In the genomic region with DNA sequence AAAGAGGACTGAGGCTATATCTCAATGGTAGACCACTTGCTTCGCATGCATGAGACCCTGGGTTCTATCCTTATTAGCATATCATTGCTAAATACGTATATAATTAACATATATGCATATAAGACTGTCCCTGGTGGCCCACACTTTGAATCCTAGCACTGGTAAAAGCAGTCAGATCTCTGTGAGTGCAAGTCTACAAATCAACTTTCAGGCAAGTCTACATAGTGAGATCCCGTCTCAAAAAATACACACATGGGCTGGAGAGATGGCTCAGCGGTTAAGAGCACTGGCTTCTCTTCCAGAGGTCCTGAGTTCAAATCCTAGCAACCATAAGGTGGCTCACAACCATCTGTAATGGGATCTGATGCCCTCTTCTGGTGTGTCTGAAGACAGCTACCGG, we compare ENCODE assay signal across 9 mouse cellular contexts. TPM values are rescaled to one million over a fixed set of nuclear protein-coding genes. Genes with fewer than 3 reads are reported as not detected.
DNase-seq lines count a peak whose midpoint lies in the region; ATAC-seq and TF ChIP-seq lines count a peak whose summit lies in the region.
"Had no signal": no experiment of that assay in that cellular context is flagged by ENCODE, and none has a peak within 500 bp of the region (broad histone marks: within the 10 kb centered on the region; RNA-seq: fewer than 3 reads in every experiment).

No protein-coding gene starts in this region.

- DNase-seq in heart, postnatal 25 days (ENCODE audit: low spot score): no peak
- DNase-seq in 3T3-L1 (ENCODE audit: low read depth, low spot score) (peak; percentile 61), MEL (ENCODE audit: low read depth, low spot score) (peak; percentile 68)
- no peak for DNase-seq in cerebellum, adult 9-11 months
- DNase-seq in B cell, adult 2 months: no peak

- WGBS in heart, embryonic 16.5 days: 33% methylated on average over 5 of the region's 5 CpGs
- 18% methylated on average over 5 of the region's 5 CpGs for WGBS in liver, embryonic 12.5 days (ENCODE audit: insufficient replicate concordance)

- H3K4me1 ChIP-seq in heart, embryonic 16.5 days (ENCODE audit: control insufficient read depth, insufficient read depth, low read length): peaks cover 28% of the 10 kb centered on the region
- H3K4me1 ChIP-seq in MEL (ENCODE audit: control insufficient read depth in 1 of 2, insufficient read depth in 2 of 2, low read length in 2 of 2): peaks cover 0 to 10% of the 10 kb centered on the region in 2 experiments; a peak in 2 of 4 replicates
- peaks cover 47% of the 10 kb centered on the region for H3K4me1 ChIP-seq in liver, embryonic 12.5 days

- no peak for TF ChIP-seq POLR2A in MEL (IDR thresholded peaks at IDR 0.05; ENCODE audit: control insufficient read depth in 1 of 2, insufficient read depth in 1 of 2, low read depth in 1 of 2, low read length in 2 of 2, poor library complexity in 1 of 2)

- no peak for ATAC-seq in heart, embryonic 16.5 days (replicated peaks; ENCODE audit: extremely low read depth, insufficient read depth, low FRiP score)
- no peak for ATAC-seq in liver, embryonic 12.5 days
- no peak for ATAC-seq in megakaryocyte progenitor cell, adult 5-6 weeks (replicated peaks; ENCODE audit: poor library complexity)

- H3K4me3 ChIP-seq in heart, embryonic 16.5 days (ENCODE audit: low read length): no peak overlapping the region
- no peak overlapping the region; a peak in 2 of 4 replicates for H3K4me3 ChIP-seq in MEL (ENCODE audit: control insufficient read depth in 1 of 2, insufficient read depth in 1 of 2, low read depth in 2 of 2, low read length in 2 of 2)
- H3K4me3 ChIP-seq in liver, embryonic 12.5 days: peak overlapping the region; percentile 17

- intact Hi-C loops in heart, postnatal 25 days (cut with DNase I): loop anchor here (5.0 kb wide), 1 partner anchor 141 kb away; a partner anchor contains a TSS

- H3K36me3 ChIP-seq in heart, embryonic 16.5 days (ENCODE audit: control insufficient read depth, insufficient read depth): no peaks in the 10 kb centered on the region
- H3K36me3 ChIP-seq in MEL (ENCODE audit: control insufficient read depth in 1 of 2, insufficient read depth in 2 of 2, low read length in 2 of 2): peaks cover 0 to 8% of the 10 kb centered on the region in 2 experiments; a peak in 2 of 4 replicates
- no peaks in the 10 kb centered on the region for H3K36me3 ChIP-seq in liver, embryonic 12.5 days

- TF ChIP-seq EP300 in MEL (IDR thresholded peaks at IDR 0.05; ENCODE audit: low read depth in 1 of 2, low read length in 2 of 2): no peak

- H3K4me2 ChIP-seq in heart, embryonic 16.5 days (ENCODE audit: low read depth, low read length): peak overlapping the region; percentile 82
- H3K4me2 ChIP-seq in liver, embryonic 12.5 days: peak overlapping the region; percentile 70

- no peaks in the 10 kb centered on the region for H3K9me3 ChIP-seq in heart, embryonic 16.5 days (replicated peaks; ENCODE audit: control insufficient read depth, low read length)
- H3K9me3 ChIP-seq in MEL (replicated peaks; ENCODE audit: insufficient read depth, low read length): no peaks in the 10 kb centered on the region
- H3K9me3 ChIP-seq in liver, embryonic 12.5 days (replicated peaks): no peaks in the 10 kb centered on the region

- 0 out of 6 replicates have a peak, but pooled peaks of 2 of the 3 experiments have one; percentile 4 to 10 for TF ChIP-seq CTCF in MEL (IDR thresholded peaks at IDR 0.05 in 2 of 3, conservative IDR thresholded peaks at IDR 0.05 in 1 of 3; ENCODE audit: control insufficient read depth in 1 of 3, insufficient read depth in 1 of 3, low read depth in 2 of 3, low read length in 3 of 3, poor library complexity in 1 of 3, severe bottlenecking in 1 of 3)

- no peak for TF ChIP-seq RAD21 in MEL (IDR thresholded peaks at IDR 0.05; ENCODE audit: low read depth, low read length)

- H3K79me2 ChIP-seq in MEL (ENCODE audit: control insufficient read depth, insufficient read depth, low read length, poor library complexity): no peaks in the 10 kb centered on the region

- no peak overlapping the region for H3K9ac ChIP-seq in heart, embryonic 16.5 days (ENCODE audit: low read length)
- peak overlapping the region; percentile 22; the same call in 1 of the 2 replicates for H3K9ac ChIP-seq in MEL (ENCODE audit: control insufficient read depth, low read depth, low read length, poor library complexity, severe bottlenecking)
- H3K9ac ChIP-seq in liver, embryonic 12.5 days: peak overlapping the region; percentile 63

- H3K27ac ChIP-seq in heart, embryonic 16.5 days (ENCODE audit: low read length): no peak overlapping the region
- peak overlapping the region; percentile 56 for H3K27ac ChIP-seq in MEL (ENCODE audit: control insufficient read depth, low read depth, low read length)
- H3K27ac ChIP-seq in liver, embryonic 12.5 days: peak overlapping the region; percentile 100

- H3K27me3 ChIP-seq in heart, embryonic 16.5 days (ENCODE audit: control insufficient read depth, insufficient read depth, low read length): no peaks in the 10 kb centered on the region
- H3K27me3 ChIP-seq in MEL (ENCODE audit: control insufficient read depth in 1 of 2, insufficient read depth in 2 of 2, low read length in 2 of 2): no peaks in the 10 kb centered on the region
- H3K27me3 ChIP-seq in liver, embryonic 12.5 days (replicated peaks): 0 out of 2 replicates have a peak, but pooled peaks cover 2% of the 10 kb centered on the region

TF ChIP-seq in MEL, 35 proteins besides CTCF, POLR2A, EP300 and RAD21:
- no peak for TF ChIP-seq MAX (IDR thresholded peaks at IDR 0.05; ENCODE audit: low read length)
- no peak for TF ChIP-seq KAT2A (conservative IDR thresholded peaks at IDR 0.05; ENCODE audit: low read depth, low read length)
- no peak for TF ChIP-seq USF2 (IDR thresholded peaks at IDR 0.05; ENCODE audit: borderline replicate concordance in 1 of 2, insufficient read depth in 1 of 2, low read depth in 1 of 2, low read length in 2 of 2)
- peak; percentile 84 for TF ChIP-seq TBP (IDR thresholded peaks at IDR 0.05; ENCODE audit: low read depth, low read length)
- no peak for TF ChIP-seq MAZ (IDR thresholded peaks at IDR 0.05; ENCODE audit: low read depth, low read length)

RNA-seq across cellular contexts. Expression of a gene that starts 6.6 kb away (rescaled TPM):
- 18.7 and 24.0 TPM in 2 replicates for polyA plus RNA-seq in heart, embryonic 16.5 days (2015; fragmentation: Nextera tagmentation; extraction: Ambion mirVana)
- total RNA-seq in heart, postnatal 25 days (2021): 10 to 100 TPM; 16.8 to 18.5 TPM
- total RNA-seq in MEL (2012; rRNA removed): 7.6 and 9.2 TPM in 2 replicates
- polyA plus RNA-seq in MEL (2012; ENCODE audit: insufficient read depth in 1 of 2, insufficient read length in 2 of 2, low read depth in 1 of 2, low replicate concordance in 2 of 2, missing spikeins in 1 of 2): 10 to 100 TPM in 1 of 2 experiments, not detected in 1; 10.3 TPM
- 6.3 and 7.5 TPM in 2 replicates for polyA plus RNA-seq in liver, embryonic 12.5 days (2016; fragmentation: Nextera tagmentation; extraction: Ambion mirVana)
- total RNA-seq in megakaryocyte progenitor cell, adult 5-6 weeks (2015): 9.8 and 12.3 TPM in 2 replicates
- total RNA-seq in megakaryocyte progenitor cell, adult 5-6 weeks (2017): 2.8 and 4.6 TPM in 2 replicates

RNA-seq across cellular contexts. Expression of a gene that starts 15.4 kb away (rescaled TPM):
- 39.1 and 40.6 TPM in 2 replicates for polyA plus RNA-seq in heart, embryonic 16.5 days (2015; fragmentation: Nextera tagmentation; extraction: Ambion mirVana)
- 10 to 100 TPM; 34.4 to 39.5 TPM for total RNA-seq in heart, postnatal 25 days (2021)
- total RNA-seq in MEL (2012; rRNA removed): 12.7 and 15.2 TPM in 2 replicates
- polyA plus RNA-seq in MEL (2012; ENCODE audit: insufficient read depth in 1 of 2, insufficient read length in 2 of 2, low read depth in 1 of 2, low replicate concordance in 2 of 2, missing spikeins in 1 of 2): 100 to 1,000 TPM in 1 of 2 experiments, 10 to 100 TPM in 1; 29.2 to 167 TPM
- polyA plus RNA-seq in liver, embryonic 12.5 days (2016; fragmentation: Nextera tagmentation; extraction: Ambion mirVana): 17.4 and 20.1 TPM in 2 replicates
- total RNA-seq in megakaryocyte progenitor cell, adult 5-6 weeks (2015): 40.4 and 52.8 TPM in 2 replicates
- 69.6 and 73.0 TPM in 2 replicates for total RNA-seq in megakaryocyte progenitor cell, adult 5-6 weeks (2017)

RNA-seq across cellular contexts. Expression of a gene that starts 25.0 kb away (rescaled TPM):
- polyA plus RNA-seq in heart, embryonic 16.5 days (2015; fragmentation: Nextera tagmentation; extraction: Ambion mirVana): 0.46 and 0.92 TPM in 2 replicates
- total RNA-seq in heart, postnatal 25 days (2021): not detected
- total RNA-seq in MEL (2012; rRNA removed): 0.58 and 0.92 TPM in 2 replicates
- 1 to 10 TPM in 1 of 2 experiments, not detected in 1; 6.6 TPM for polyA plus RNA-seq in MEL (2012; ENCODE audit: insufficient read depth in 1 of 2, insufficient read length in 2 of 2, low read depth in 1 of 2, low replicate concordance in 2 of 2, missing spikeins in 1 of 2)
- 0.42 and 0.69 TPM in 2 replicates for polyA plus RNA-seq in liver, embryonic 12.5 days (2016; fragmentation: Nextera tagmentation; extraction: Ambion mirVana)
- total RNA-seq in megakaryocyte progenitor cell, adult 5-6 weeks (2015): not detected in 2 replicates
- not detected in 2 replicates for total RNA-seq in megakaryocyte progenitor cell, adult 5-6 weeks (2017)
- total RNA-seq: common myeloid progenitor, adult 5-6 weeks had no signal

Comparison
In these comparisons a context has a peak if more than half of its experiments do, and no peak if none do; other contexts are left out.
1. DNase-seq: peak in 3T3-L1 (single experiment) and MEL (single experiment); none in heart, postnatal 25 days (single experiment), cerebellum, adult 9-11 months (single experiment) and B cell, adult 2 months (0 of 2).